Comparison of ENCODE assay signal across 14 mouse cellular contexts in the genomic region with DNA sequence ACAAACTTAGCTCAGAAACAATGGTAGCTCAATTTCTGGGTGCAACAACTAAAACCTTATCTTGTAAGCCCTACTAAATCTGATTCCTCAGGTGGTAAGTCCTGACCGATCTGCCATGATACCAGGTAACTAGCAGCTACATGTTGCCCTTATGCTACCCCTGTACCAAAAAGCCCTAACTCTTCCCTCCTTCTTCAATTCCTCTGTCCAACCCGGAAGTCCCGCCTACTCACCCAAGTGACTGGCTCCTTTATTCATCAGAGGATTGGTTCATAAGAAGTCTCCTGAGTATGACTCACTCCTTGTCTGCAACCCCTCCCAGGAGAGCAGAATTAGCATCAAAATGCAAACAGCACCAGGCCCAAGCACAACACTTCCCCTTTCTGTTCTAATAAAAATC. TPM values are rescaled to one million over a fixed set of nuclear protein-coding genes. Genes with fewer than 3 reads are reported as not detected.
A peak's percentile ranks its signal among the peaks of the same experiment; 100 is the strongest.
DNase-seq lines count a peak whose midpoint lies in the region; ATAC-seq and TF ChIP-seq lines count a peak whose summit lies in the region.
"Had no signal": no experiment of that assay in that cellular context is flagged by ENCODE, and none has a peak within 500 bp of the region (broad histone marks: within the 10 kb centered on the region; RNA-seq: fewer than 3 reads in every experiment).

No protein-coding gene starts in this region.

- no peak for ATAC-seq in activated CD4-positive, CD25-positive, alpha-beta regulatory T cell, adult 4 months
- ATAC-seq: intestine, embryonic 15.5 days had no signal

- H3K9me3 ChIP-seq in ES-Bruce4 (replicated peaks; ENCODE audit: control insufficient read depth, insufficient read depth, low read length, poor library complexity, severe bottlenecking): peaks cover 12% of the 10 kb centered on the region
- H3K9me3 ChIP-seq: embryonic facial prominence, embryonic 12.5 days; intestine, embryonic 15.5 days had no signal

- no peak overlapping the region for H3K4me3 ChIP-seq in lung, adult 2 months (replicated peaks; ENCODE audit: extremely low read depth, low read depth, low read length)
- no peak overlapping the region for H3K4me3 ChIP-seq in ES-Bruce4 (ENCODE audit: low read depth, low read length)
- no peak overlapping the region for H3K4me3 ChIP-seq in bone marrow macrophage, adult 2 months (ENCODE audit: insufficient read depth, low read length)
- no peak overlapping the region for H3K4me3 ChIP-seq in spleen, adult 2 months (ENCODE audit: extremely low read depth, insufficient read depth, insufficient read length)
- H3K4me3 ChIP-seq in thymus, adult 2 months (ENCODE audit: control insufficient read depth, insufficient read depth, low read length): no peak overlapping the region
- H3K4me3 ChIP-seq: embryonic facial prominence, embryonic 12.5 days; intestine, embryonic 15.5 days had no signal

- DNase-seq in lung, postnatal 25 days (ENCODE audit: low spot score): peak; percentile 18
- DNase-seq in lung, adult 2 months: no peak
- peak; percentile 41 to 58 for DNase-seq in spleen, adult 2 months (ENCODE audit: low read depth in 1 of 2, low spot score in 2 of 2)
- DNase-seq in thymus, adult 2 months: no peak
- DNase-seq in cerebellum, postnatal 14 days: no peak
- DNase-seq: adrenal gland, postnatal 10 days; layer of hippocampus, adult 9-11 months; thymus, postnatal 36 days had no signal

- H3K27ac ChIP-seq in ES-Bruce4 (ENCODE audit: insufficient read depth, low read length): peak overlapping the region; percentile 71
- peak overlapping the region; percentile 87 for H3K27ac ChIP-seq in bone marrow macrophage, adult 2 months (ENCODE audit: insufficient read depth, low read depth, low read length)
- H3K27ac ChIP-seq in spleen, adult 2 months (ENCODE audit: insufficient read depth, low read length): peak overlapping the region; percentile 47; the same call in 1 of the 2 replicates
- no peak overlapping the region for H3K27ac ChIP-seq in thymus, adult 2 months (ENCODE audit: control insufficient read depth, insufficient read depth, low read length)
- H3K27ac ChIP-seq: embryonic facial prominence, embryonic 12.5 days; intestine, embryonic 15.5 days; kidney, postnatal 0 days had no signal

- TF ChIP-seq EP300 in ES-Bruce4 (IDR thresholded peaks at IDR 0.05; ENCODE audit: insufficient read depth, low read depth, low read length): no peak

- no peaks in the 10 kb centered on the region for H3K27me3 ChIP-seq in ES-Bruce4 (ENCODE audit: control insufficient read depth, insufficient read depth, low read length, poor library complexity, severe bottlenecking)
- no peaks in the 10 kb centered on the region; the same call in 1 of the 2 replicates for H3K27me3 ChIP-seq in spleen, adult 2 months (ENCODE audit: control insufficient read depth, insufficient read depth, low read length)
- H3K27me3 ChIP-seq in thymus, adult 2 months (ENCODE audit: control insufficient read depth, insufficient read depth, low read length): no peaks in the 10 kb centered on the region
- H3K27me3 ChIP-seq: embryonic facial prominence, embryonic 12.5 days; intestine, embryonic 15.5 days had no signal

- peak overlapping the region; percentile 21 for H3K9ac ChIP-seq in ES-Bruce4 (ENCODE audit: low read depth, poor library complexity, severe bottlenecking)
- H3K9ac ChIP-seq: embryonic facial prominence, embryonic 12.5 days; intestine, embryonic 15.5 days had no signal

- no peak for TF ChIP-seq CTCF in lung, adult 2 months (IDR thresholded peaks at IDR 0.05; ENCODE audit: insufficient read depth, low read length)
- TF ChIP-seq CTCF in ES-Bruce4 (IDR thresholded peaks at IDR 0.05; ENCODE audit: low read depth, low read length): no peak
- no peak for TF ChIP-seq CTCF in bone marrow macrophage, adult 2 months (IDR thresholded peaks at IDR 0.05; ENCODE audit: low read depth, low read length)
- no peak for TF ChIP-seq CTCF in spleen, adult 2 months (IDR thresholded peaks at IDR 0.05; ENCODE audit: extremely low read depth, insufficient read depth, insufficient read length, insufficient replicate concordance)
- no peak for TF ChIP-seq CTCF in thymus, adult 2 months (IDR thresholded peaks at IDR 0.05; ENCODE audit: borderline replicate concordance, control insufficient read depth, extremely low read depth, insufficient read depth, low read length, poor library complexity)

- H3K4me1 ChIP-seq in lung, adult 2 months (ENCODE audit: control insufficient read depth, insufficient read depth, low read length): no peaks in the 10 kb centered on the region
- peaks cover 2% of the 10 kb centered on the region for H3K4me1 ChIP-seq in ES-Bruce4 (ENCODE audit: control insufficient read depth, insufficient read depth, low read length)
- H3K4me1 ChIP-seq in bone marrow macrophage, adult 2 months (ENCODE audit: control insufficient read depth, insufficient read depth, low read length): peaks cover 11% of the 10 kb centered on the region
- peaks cover 9% of the 10 kb centered on the region; the same call in 1 of the 2 replicates for H3K4me1 ChIP-seq in spleen, adult 2 months (ENCODE audit: control insufficient read depth, insufficient read depth, insufficient read length)
- no peaks in the 10 kb centered on the region for H3K4me1 ChIP-seq in thymus, adult 2 months (replicated peaks; ENCODE audit: control insufficient read depth, insufficient read depth, low read length)
- H3K4me1 ChIP-seq: embryonic facial prominence, embryonic 12.5 days; intestine, embryonic 15.5 days had no signal

- no peaks in the 10 kb centered on the region for H3K36me3 ChIP-seq in ES-Bruce4 (ENCODE audit: control insufficient read depth, insufficient read depth, low read length, poor library complexity, severe bottlenecking)
- H3K36me3 ChIP-seq in spleen, adult 2 months (ENCODE audit: control insufficient read depth, insufficient read depth, low read length): no peaks in the 10 kb centered on the region
- H3K36me3 ChIP-seq in thymus, adult 2 months (ENCODE audit: control insufficient read depth, insufficient read depth, low read length): no peaks in the 10 kb centered on the region
- H3K36me3 ChIP-seq: embryonic facial prominence, embryonic 12.5 days; intestine, embryonic 15.5 days had no signal

- no peak for TF ChIP-seq POLR2A in lung, adult 2 months (IDR thresholded peaks at IDR 0.05; ENCODE audit: borderline replicate concordance, extremely low read depth, low read depth, low read length)
- TF ChIP-seq POLR2A in ES-Bruce4 (IDR thresholded peaks at IDR 0.05; ENCODE audit: insufficient read depth, low read length): peak; percentile 41
- TF ChIP-seq POLR2A in bone marrow macrophage, adult 2 months (IDR thresholded peaks at IDR 0.05; ENCODE audit: borderline replicate concordance, low read depth, low read length): no peak
- no peak for TF ChIP-seq POLR2A in spleen, adult 2 months (IDR thresholded peaks at IDR 0.05; ENCODE audit: low read depth, low read length)
- TF ChIP-seq POLR2A in thymus, adult 2 months (IDR thresholded peaks at IDR 0.05; ENCODE audit: control insufficient read depth, extremely low read depth, insufficient read depth, low read length, poor library complexity): no peak

- WGBS in lung, adult 2 months: 91% methylated on average over 3 of the region's 3 CpGs
- 82% methylated on average over 3 of the region's 3 CpGs for WGBS in spleen, adult 2 months
- 94% methylated on average over 3 of the region's 3 CpGs for WGBS in thymus, adult 2 months

RNA-seq across cellular contexts. Expression of a gene that starts 31.2 kb away (rescaled TPM):
- polyA plus RNA-seq in lung, adult 2 months (2012; rRNA removed): 23.9 and 28.0 TPM in 2 replicates
- 20.8 and 22.0 TPM in 2 replicates for polyA plus RNA-seq in ES-Bruce4 (2011; ENCODE audit: insufficient read depth, insufficient read length, low read depth, missing spikeins)
- polyA plus RNA-seq in bone marrow macrophage, adult 2 months (2012; ENCODE audit: insufficient read depth, insufficient read length, missing spikeins): 65.5 and 75.0 TPM in 2 replicates
- 26.8 and 27.5 TPM in 2 replicates for polyA plus RNA-seq in spleen, adult 2 months (2012; rRNA removed)
- 43.6 and 46.4 TPM in 2 replicates for polyA plus RNA-seq in thymus, adult 2 months (2012; rRNA removed)
- polyA plus RNA-seq in activated CD4-positive, CD25-positive, alpha-beta regulatory T cell, adult 4 months (2017; shearing (Covaris generic)): 1 to 10 TPM; 7.0 to 9.3 TPM

Comparison
In these comparisons a context has a peak if more than half of its experiments do, and no peak if none do; other contexts are left out.
1. DNase-seq: peak in lung, postnatal 25 days (single experiment) and spleen, adult 2 months (2 of 2); none in lung, adult 2 months (single experiment), thymus, adult 2 months (single experiment) and cerebellum, postnatal 14 days (0 of 2).